In the genomic region with DNA sequence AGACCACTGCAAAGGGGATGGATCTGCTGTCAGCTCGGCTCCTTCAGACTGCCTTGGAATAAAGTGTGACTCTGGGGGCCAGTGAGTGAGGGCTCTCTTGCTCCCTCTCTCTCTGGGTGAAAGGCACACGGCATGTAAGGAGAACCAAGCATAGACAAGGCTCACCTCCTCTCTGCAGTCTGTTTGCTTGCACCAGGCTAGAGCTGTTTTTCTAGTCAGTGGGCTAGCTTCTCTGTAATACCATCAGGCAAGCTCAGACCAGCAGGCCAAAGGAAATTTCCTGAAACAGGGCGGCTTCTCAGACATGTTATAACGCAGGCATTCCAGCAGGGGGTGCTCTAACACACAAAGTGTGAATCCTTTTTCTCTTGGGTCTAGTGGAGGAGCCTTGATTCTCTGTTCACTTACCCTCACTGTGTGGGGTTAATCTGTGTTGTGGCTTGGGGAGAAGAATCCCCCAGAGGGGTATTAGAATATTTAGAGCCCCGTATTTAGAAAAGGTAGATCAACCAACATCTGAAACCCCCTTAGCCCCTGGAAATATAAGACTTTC, we compare ENCODE assay signal across 7 mouse cellular contexts. TPM values are rescaled to one million over a fixed set of nuclear protein-coding genes. Genes with fewer than 3 reads are reported as not detected.
DNase-seq lines count a peak whose midpoint lies in the region; TF ChIP-seq lines count a peak whose summit lies in the region.

No protein-coding gene starts in this region.

- peak; percentile 93 for TF ChIP-seq CTCF in layer of hippocampus, adult 2 months (conservative IDR thresholded peaks at IDR 0.05)

- intact Hi-C loops in heart, postnatal 36 days (cut with DNase I), result loop anchor here (1.0 to 10.0 kb wide), 2 partner anchors 290 to 386 kb away; no protein-coding TSS in a partner anchor

- peak; percentile 66 for DNase-seq in ES-CJ7 (ENCODE audit: low read depth, low spot score)
- DNase-seq in adrenal gland, postnatal 10 days, result peak; percentile 81
- DNase-seq in embryo, embryonic 11 days, result peak; percentile 75
- DNase-seq in heart, postnatal 36 days, result peak; percentile 54 to 62
- DNase-seq in layer of hippocampus, adult 2 months (ENCODE audit: low spot score in 2 of 2), result peak; percentile 75 to 88
- DNase-seq in lung, postnatal 36 days, result peak; percentile 47
- DNase-seq in right cerebral cortex, postnatal 10 days (ENCODE audit: low spot score in 2 of 2), result peak; percentile 71 to 89

- H3K27ac ChIP-seq in layer of hippocampus, adult 2 months, result peak overlapping the region; percentile 77

- no peak overlapping the region for H3K4me3 ChIP-seq in layer of hippocampus, adult 2 months

RNA-seq across cellular contexts. Expression of gene Jph4, which starts 31.7 kb away (rescaled TPM):
- 1 to 10 TPM; 4.3 to 7.5 TPM for total RNA-seq in adrenal gland, postnatal 10 days (2021)
- under 1 TPM; 0.14 TPM for total RNA-seq in heart, postnatal 36 days (2021)
- total RNA-seq in layer of hippocampus, adult 2 months (2021), result 100 to 1,000 TPM; 453 to 476 TPM

RNA-seq across cellular contexts. Expression of gene Ap1g2, which starts 42.0 kb away (rescaled TPM):
- total RNA-seq in adrenal gland, postnatal 10 days (2021), result 10 to 100 TPM; 20.0 to 31.3 TPM
- total RNA-seq in heart, postnatal 36 days (2021), result 1 to 10 TPM; 3.9 to 6.2 TPM
- total RNA-seq in layer of hippocampus, adult 2 months (2021), result 10 to 100 TPM; 15.4 to 19.3 TPM

RNA-seq across cellular contexts. Expression of gene Thtpa, which starts 53.9 kb away (rescaled TPM):
- 10 to 100 TPM; 13.2 to 17.5 TPM for total RNA-seq in adrenal gland, postnatal 10 days (2021)
- total RNA-seq in heart, postnatal 36 days (2021), result 10 to 100 TPM; 12.6 to 13.0 TPM
- 10 to 100 TPM; 19.3 to 23.7 TPM for total RNA-seq in layer of hippocampus, adult 2 months (2021)

RNA-seq across cellular contexts. Expression of gene Zfhx2, which starts 56.3 kb away (rescaled TPM):
- total RNA-seq in adrenal gland, postnatal 10 days (2021), result 1 to 10 TPM; 5.2 to 9.9 TPM
- 1 to 10 TPM; 3.4 to 3.9 TPM for total RNA-seq in heart, postnatal 36 days (2021)
- total RNA-seq in layer of hippocampus, adult 2 months (2021), result 10 to 100 TPM; 55.5 to 67.3 TPM

Comparison
In these comparisons a context has a peak if more than half of its experiments do, and no peak if none do; other contexts are left out.
1. RNA of gene Jph4, which starts 31.7 kb away (total RNA-seq): 453 to 476 TPM in layer of hippocampus, adult 2 months; 4.3 to 7.5 TPM in adrenal gland, postnatal 10 days and 0.14 TPM in heart, postnatal 36 days; every median in the first group is over 10 times any median in the second.
2. Peak in every context shown above with its lines, with median percentiles within 50 percentile points of each other: DNase-seq.